Mouse (Mus musculus) hindlimb bud, embryonic 11.5 days (tissue): ENCODE results near the gene Scgb1c1.
A peak's percentile ranks its signal among the peaks of the same experiment; 100 is the strongest.
"Not testable (repeated sequence)": the region's sequence is repeated elsewhere in the genome, so short reads cannot be mapped to it uniquely, and the experiment has no call there.

Source experiments
- DNase-seq: peaks from one replicate; pipeline ENCODE4 v3.0.0-alpha.2; 2012; ENCODE audit warnings: low read depth, low spot score; ENCODE audit errors: extremely low spot score

The Scgb1c1 gene

DNA sequence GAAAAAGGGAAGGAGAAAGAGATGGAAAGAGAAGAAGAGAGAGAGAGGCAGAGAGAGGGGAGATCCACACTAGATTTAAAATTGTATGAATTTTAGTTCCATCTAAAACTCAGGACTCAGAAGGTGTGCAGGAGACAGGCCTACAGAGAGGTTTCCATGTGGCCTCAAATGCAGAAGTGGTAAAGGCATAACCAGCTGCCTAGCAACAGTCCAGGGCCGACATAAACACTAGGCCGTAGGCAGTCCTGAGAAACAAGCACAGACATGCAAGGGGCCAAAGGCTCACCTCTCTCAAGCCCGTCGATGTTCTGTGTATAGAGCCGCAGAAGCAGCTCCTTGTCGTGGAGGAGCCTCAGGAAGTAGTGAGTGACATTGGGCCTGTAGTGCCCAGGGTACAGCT lies 32.0 kb downstream of the Scgb1c1 start:
- DNase-seq, result no peak

DNA sequence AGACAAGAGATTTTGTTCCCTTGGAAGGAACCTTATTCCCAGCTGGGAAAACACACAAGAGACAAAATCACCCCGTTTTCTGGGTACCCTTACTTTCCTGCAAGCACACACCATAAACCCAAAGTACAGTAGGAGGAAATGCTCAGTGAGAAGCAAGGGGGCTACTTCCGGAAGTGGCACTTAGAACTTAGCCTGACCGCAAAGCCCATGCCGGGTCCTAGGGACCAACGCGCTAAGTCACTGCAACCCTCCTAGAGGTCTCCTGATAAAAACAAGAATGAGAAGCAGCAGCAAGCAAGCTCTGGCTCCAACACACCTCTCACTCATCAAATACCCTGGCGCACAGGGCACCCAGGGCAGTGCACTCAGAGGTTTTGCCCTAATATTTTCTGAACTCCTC lies 34.0 kb downstream of the Scgb1c1 start:
- DNase-seq, result no peak

DNA sequence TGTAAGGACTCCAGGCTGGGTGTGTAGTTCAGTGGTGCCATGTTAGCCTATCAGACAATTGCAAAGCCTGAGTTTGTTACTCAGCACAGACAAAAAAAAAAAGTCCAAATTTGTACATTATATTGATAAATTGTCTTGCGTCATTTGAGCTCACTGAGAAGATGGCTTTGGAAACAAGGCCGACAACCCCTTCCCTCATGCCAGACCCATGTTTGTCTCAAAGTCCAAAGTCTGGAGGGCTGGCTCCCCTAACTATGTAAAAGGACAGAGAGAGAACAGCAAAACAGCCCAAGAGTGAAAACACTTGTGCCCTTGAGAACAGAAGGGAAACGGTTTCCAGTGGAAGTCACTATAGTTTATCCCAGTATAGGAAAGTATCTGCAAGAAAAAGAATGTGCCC lies 35.1 kb downstream of the Scgb1c1 start:
- no peak for DNase-seq

DNA sequence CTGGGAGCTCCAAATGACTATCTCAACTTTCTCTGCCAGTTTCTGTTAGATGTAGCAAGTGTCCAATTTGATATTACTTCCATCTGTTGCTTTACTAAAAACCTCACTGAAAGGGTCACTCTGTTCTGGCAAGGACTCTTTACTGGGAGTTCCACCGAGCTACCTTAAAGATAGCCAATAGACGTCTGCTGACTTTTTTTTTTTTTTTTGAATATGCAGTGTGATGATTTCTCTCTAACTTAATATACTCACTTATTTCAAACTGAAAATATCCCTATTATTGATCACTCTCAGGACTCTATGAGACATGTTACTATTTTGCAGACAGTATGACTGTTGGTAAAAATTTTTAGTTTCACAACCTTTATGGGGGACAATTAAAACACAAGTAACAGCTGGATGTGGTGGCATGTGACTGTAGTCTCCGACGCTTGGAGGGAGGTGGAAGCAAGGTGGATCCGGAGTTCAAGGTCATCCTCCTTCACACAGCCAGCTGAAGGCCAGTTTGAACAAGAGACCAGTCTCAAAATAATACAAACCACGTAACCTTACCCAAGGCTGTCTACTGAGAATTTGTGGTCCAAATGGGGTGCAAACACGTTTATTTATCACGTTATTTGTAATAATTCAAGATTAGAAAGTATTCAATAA lies 35.6 kb downstream of the Scgb1c1 start:
- no peak for DNase-seq

DNA sequence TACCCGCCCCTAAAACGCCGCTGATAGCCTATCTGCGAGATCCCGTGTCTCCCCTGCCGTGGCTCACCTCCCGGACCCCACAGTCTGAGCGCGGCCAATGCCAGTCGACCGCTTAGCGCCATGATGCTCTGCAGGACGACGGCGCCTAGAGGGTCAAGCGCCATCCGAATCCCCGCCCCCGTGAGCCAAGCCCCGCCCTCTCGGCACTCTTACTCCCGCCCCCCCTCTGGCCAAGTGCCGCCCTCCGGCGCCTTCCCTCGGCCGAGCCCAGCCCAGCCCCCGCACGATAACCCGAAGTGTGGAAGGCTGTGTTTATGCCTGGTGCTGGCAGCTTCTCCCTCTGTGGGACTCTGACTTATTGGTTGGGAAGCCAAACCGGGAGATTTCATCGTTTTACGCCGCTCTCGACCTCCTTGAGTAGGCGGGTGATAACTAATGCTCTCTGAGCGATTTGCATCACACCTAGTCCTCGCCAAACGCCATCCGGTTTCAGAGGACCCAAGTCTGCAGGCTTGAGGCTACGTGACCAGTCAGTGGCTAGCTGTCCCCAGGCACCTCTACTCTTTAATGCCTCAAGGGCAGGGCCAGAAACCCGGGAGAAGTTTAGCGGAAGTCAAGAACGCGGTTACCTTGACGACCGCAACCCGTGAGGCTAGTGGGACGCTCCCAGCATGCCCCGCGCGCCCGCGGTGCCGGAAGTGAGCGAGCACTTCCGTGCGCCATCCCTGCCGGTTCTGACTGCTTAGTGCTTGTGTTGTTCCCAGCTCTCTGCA lies 36.5 kb downstream of the Scgb1c1 start, which contains the start of the genes Psmd13 and Sirt3:
Psmd13 (plus strand) TSS at position 273 of the 773 bp plus-strand sequence.
Sirt3 (minus strand) TSS at position 614 of the 773 bp plus-strand sequence.
- DNase-seq, result peak; percentile 86

DNA sequence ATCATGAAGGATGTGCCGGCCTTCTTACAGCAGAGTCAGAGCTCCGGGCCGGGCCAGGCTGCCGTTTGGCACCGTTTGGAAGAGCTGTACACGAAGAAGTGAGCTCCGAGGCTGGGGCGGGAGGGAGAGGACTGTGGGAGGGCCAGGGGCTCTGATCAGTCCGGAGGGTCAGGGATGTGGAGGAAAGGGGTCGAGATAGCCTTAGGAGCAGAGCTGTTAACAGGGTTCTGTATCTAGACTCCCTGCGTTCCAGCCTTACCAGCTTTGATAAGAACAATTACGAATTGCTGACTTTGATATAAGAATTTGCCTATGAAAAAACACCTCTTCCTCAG lies 37.1 kb downstream of the Scgb1c1 start:
- DNase-seq, result no peak

DNA sequence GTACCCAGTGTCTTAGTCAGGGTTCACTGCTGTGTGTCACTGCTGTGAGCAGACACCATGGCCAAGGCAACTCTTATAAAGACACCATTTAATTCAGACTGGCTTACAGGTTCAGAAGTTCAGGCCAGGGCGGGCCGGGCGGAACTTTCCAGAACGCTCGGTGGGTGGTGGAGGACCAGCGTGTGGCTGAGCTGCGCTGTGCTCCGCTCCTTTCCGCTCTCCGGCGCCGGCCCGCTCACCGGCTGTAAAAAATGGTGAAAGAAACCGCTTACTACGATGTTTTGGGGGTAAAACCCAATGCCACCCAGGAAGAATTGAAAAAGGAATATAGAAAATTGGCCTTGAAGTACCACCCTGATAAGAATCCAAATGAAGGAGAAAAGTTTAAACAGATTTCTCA lies 45.3 kb downstream of the Scgb1c1 start:
- not testable (repeated sequence) for DNase-seq

DNA sequence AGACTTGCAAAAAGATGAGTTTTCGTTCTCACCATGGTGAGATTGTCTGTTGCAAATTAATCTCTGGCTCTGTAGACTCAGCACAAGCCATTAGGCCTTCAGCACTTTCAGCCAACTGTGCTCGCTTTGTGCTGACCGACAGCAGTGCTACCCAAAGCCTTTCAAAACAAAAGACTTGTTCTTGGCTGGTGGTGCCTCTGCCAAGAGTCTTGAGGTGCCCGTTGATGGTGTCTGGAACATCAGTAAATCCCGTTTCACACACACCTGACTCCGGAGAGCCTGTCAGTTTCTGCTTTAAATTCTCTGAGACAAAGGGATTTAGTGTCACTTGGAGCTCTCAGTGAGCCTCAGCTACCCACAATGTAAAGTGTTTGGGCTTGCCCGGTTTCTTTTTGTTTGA lies 48.7 kb downstream of the Scgb1c1 start:
- no peak for DNase-seq

DNA sequence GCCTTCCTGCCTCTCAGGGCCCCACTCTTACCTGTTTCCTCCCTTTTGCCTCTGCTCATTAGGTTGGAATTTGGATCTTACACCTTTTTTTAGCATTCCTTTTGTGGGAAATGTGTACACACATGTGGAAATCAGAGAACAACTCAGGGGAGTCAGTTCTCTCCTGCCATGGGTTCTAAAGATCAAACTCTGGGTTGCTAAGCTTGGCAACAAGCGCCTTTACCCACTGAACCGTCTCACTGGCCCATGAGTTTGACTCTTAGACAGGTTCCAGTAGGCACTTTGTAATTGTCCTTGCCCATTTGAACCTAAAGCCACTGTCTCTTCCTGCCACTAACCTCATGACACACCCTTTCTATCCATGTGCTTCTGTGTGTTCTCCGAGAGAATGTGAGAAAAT lies 49.3 kb downstream of the Scgb1c1 start:
- DNase-seq, result no peak
